Mouse (Mus musculus): ENCODE data around the gene Atp8b2.

Atp8b2 gene

DNA sequence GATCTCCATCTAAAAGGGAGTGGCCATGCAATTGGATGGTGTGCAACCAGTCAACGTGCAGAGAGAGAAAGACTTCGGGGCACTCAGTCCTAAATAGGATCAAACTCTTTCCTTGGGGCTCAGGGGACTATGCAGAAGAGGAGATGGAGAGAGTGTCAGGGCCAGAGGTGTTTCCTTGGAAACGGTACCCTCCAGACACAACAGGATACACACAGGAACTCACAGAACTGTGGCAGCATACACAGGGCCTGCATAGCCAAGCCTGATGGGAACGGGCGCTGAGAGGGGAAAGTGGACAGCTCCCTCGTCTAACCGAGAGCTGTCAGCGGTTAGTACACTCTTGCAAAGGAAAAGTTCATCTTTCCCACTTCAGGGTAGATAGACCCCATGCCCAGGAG is 63.8 kb downstream of the Atp8b2 start:
- DNase-seq (ENCODE audit: low spot score in 2 of 2): no peak

DNA sequence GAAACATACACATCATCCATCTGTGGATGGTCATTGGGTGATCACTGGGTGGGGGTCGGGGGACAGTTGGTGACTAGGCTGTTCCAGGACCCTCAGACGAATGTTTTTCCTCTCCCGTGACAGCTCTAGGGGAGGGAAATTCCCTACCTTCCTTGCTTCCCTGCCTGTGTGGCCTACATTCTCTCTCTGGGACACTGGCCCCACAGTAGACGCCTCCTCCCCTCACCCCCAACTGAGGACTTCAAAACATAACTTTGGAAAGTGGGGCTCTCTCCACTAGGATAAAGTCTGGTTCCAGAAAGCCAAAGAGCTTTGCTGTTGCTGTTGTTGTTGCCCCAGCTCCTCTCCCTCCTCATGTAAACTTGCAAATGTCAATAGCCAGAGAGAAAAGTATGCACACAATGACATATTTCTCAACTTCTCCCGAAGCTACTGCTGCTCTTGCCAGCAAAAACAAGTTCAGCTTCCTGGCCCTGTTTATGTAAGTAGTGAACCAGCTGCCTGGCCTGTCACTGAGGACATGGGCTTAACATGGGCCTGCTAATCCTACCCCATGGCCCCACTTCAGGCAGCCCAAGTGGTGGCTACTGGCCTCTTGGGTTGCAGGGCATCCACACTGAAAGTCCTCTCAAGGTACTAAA is 64.3 kb downstream of the Atp8b2 start:
- no peak for DNase-seq (ENCODE audit: low spot score in 2 of 2)

DNA sequence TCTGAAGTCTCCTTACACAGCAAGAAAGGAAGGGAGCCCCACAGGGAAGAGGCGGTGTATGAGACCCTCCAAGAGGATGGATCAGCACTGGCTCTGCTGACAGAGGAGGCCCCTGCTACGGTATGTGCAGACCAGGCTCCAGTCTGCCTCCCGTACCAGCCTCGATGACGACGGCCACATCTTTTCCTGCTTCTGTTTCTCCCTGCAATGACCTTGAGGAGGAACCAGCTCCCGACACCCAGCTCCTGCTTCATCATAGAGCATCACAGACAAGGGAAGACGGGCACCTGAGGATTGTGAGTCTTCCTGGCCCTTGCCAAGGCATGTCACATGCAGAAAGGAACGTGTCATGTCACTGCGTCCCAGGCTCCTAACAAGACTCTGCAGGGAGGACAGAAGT is 65.3 kb downstream of the Atp8b2 start:
- DNase-seq (ENCODE audit: low spot score in 2 of 2): no peak

DNA sequence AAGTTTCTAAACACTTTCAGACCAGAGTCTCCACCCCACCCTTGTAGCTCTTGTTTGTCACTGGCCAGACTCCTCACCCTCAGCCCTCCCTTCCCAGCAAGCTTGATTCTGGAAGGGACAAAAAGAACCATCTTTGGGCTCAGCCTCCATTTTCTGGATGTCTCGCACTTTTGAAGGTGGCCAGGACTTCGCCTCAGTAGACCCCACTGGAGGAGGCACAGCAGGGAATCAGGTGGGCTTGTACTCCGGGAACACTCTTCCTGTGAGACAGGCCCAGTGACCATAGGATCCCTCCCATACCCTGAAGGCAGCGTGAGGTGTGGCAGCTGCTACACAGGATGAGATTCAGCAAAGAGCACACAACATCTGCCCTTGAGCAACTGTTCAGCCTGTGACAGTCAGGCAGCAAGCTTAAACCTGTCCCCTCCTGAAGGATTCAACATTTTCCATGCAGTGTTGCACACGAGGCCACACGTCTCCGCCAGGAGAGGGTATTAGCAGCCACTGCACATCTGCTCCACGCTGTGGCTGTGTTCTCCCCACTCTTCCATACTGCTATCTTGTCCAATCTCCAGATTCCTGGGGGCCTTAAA is 66.0 kb downstream of the Atp8b2 start:
- no peak for DNase-seq (ENCODE audit: low spot score in 2 of 2)

DNA sequence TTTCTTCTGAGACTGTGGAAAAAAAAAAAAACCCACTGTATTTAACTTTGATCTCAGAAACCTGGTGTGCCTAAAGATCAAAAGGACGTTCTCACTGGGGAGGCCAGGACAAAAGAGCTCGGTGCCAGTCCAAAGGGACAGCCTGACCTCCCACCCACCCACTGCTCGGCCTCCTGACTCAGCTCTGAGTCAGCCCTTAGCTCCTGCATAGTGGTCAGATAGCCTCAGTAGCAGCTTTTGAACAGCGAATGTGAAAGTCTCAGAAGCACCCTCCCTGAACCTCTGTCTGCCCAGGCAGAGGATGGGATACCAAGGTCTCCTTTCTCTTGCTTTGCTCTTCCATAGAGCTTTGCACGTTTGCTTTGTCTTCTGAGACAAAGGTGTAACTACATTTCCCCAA is 66.7 kb downstream of the Atp8b2 start:
- no peak for DNase-seq (ENCODE audit: low spot score in 2 of 2)

DNA sequence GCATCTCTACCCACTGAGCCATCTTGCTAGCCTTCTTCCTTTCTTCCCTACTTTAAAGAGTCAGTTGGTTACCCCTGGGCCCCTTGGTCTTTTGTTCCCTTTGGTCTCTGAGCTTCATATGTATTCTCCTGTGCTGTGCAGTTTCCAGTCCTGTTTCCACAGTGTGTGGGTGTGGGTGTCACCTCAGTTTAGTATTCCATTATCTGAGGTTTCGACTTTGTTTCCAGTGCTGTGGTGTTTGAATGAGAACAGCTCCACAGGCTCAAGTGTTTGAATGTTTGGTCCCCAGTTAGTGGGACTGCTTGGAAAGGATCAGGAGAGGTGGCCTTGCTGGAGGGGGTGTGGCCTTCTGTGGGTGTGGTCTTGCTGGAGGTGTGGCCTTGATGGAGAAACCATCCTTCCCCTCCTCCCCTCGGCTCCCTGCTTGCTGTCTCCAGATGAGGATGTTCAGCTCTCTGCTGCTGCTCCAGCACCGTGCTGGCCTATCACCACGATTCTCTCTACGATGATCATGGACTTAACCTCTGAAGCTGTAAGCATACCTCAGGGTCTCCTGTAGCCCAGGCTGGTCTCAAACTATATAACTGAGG is 70.7 kb downstream of the Atp8b2 start:
- DNase-seq (ENCODE audit: low spot score in 2 of 2): no peak

DNA sequence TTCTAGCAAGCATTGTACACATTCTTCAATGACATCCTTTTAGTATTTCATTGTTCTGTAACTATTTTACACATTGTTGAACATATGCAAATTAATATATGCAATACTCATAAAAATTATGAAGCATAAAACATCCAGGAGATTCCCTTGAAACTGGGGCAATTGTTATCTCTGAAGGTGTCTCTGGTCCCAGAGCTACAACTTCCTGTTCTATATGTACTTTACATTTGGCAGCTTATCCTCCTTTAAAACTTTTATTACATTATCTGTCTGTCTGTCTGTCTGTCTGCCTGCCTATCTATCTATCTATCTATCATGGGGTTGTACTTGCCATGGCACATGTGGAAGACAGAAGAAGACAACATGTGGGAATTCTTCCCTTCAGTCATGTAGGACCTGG is 71.6 kb downstream of the Atp8b2 start:
- no peak for DNase-seq (ENCODE audit: low spot score in 2 of 2)

DNA sequence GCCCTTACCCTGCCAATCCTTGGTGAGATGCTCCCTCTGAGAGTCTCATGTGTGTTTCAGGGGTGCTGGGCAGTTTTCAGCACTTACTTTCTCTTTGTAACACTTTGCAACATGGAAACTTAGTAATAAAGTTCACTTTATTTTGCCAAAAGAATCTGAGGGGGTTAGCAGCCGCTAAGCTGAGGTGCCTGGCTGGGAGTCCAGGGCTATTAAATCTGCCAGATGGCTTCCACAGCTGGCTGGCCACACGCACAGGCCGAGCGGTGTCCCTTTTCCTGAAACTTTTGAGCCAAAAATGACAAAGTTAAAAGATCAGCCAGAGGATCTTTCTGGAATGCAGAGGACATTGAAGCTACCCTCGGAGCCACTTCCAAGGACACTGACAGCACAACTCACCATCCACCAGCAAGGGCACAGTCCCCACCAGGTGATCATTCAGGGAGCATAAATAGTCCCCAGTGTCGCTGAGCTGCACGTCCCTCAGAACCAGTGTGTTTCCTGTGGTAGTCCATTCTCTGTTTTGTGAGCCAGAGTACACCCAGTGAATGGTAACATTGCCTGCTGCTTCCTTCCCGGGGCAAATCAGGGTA is 73.4 kb downstream of the Atp8b2 start:
- DNase-seq (ENCODE audit: low spot score in 2 of 2): no peak

Measured in frontal cortex, postnatal 36 days (tissue).